Mouse (Mus musculus) E14TG2a.4 (cell line): ENCODE measurements around the gene Tuft1.

ENCODE experiments used
- CTCF ChIP-seq: conservative IDR thresholded peaks from 2 replicates; pipeline ENCODE4 v1.5.1; 2014; ENCODE audit warnings: low read length
- NANOG ChIP-seq: IDR thresholded peaks from 2 replicates; pipeline ENCODE4 v1.6.1; 2014; ENCODE audit warnings: borderline replicate concordance, low read length, mixed read lengths
- POU5F1 ChIP-seq: IDR thresholded peaks from 2 replicates; pipeline ENCODE4 v1.6.1; 2014; ENCODE audit warnings: low read length, borderline replicate concordance

- TF ChIP-seq CTCF, result no peak
- TF ChIP-seq NANOG, result no peak
- TF ChIP-seq POU5F1, result no peak
Observed at GRCm38 (mm10) chr3:94609621-94610020, 49.1 kb downstream of the Tuft1 start.
